Mouse (Mus musculus) stomach, postnatal 0 days (tissue): ENCODE results near the gene Pogz. TPM values are rescaled to one million over a fixed set of nuclear protein-coding genes. Genes with fewer than 3 reads are reported as not detected.

Experiments used
- ATAC-seq: fragments of 200-750 bp; cut with Nextera tagmentation; 2 replicates; pipeline ENCODE4 v1.8.0; 2017; ENCODE audit not compliant: low FRiP score, low TSS enrichment
- DNase-seq: peaks from one replicate; pipeline ENCODE4 v3.0.0-alpha.2; 2016; ENCODE audit warnings: low spot score
- H3K27ac ChIP-seq: fragments of 300-500 bp; sonication (generic); replicated peaks from 2 replicates; pipeline ENCODE4 v1.5.1; 2014; ENCODE audit warnings: mild to moderate bottlenecking, control low read depth
- H3K27me3 ChIP-seq: fragments of 300-500 bp; sonication (generic); 2 replicates; pipeline ENCODE4 v1.6.1; 2014; ENCODE audit warnings: low read length; ENCODE audit not compliant: control insufficient read depth, insufficient read depth
- H3K36me3 ChIP-seq: fragments of 300-500 bp; sonication (generic); 2 replicates; pipeline ENCODE4 v1.6.1; 2014; ENCODE audit warnings: low read length, mixed read lengths; ENCODE audit not compliant: control insufficient read depth, insufficient read depth
- H3K4me1 ChIP-seq: fragments of 300-500 bp; sonication (generic); replicated peaks from 2 replicates; pipeline ENCODE4 v1.6.1; 2014; ENCODE audit warnings: antibody characterized with exemption; ENCODE audit not compliant: control insufficient read depth, insufficient read depth
- H3K4me2 ChIP-seq: fragments of 300-500 bp; sonication (generic); replicated peaks from 2 replicates; pipeline ENCODE4 v1.6.1; 2014; ENCODE audit warnings: low read depth, mild to moderate bottlenecking, control low read depth, moderate library complexity
- H3K4me3 ChIP-seq: fragments of 300-500 bp; sonication (generic); 2 replicates; pipeline ENCODE4 v1.5.1; 2014; ENCODE audit warnings: low read depth, low read length, control low read depth
- H3K9ac ChIP-seq: fragments of 300-500 bp; sonication (generic); 2 replicates; pipeline ENCODE4 v1.6.1; 2014; ENCODE audit warnings: mild to moderate bottlenecking, low read length, control low read depth, mixed read lengths
- H3K9me3 ChIP-seq: fragments of 300-500 bp; sonication (generic); 2 replicates; pipeline ENCODE4 v1.6.1; 2016; ENCODE audit warnings: low read length; ENCODE audit not compliant: control insufficient read depth
- CTCF ChIP-seq: IDR thresholded peaks from 2 replicates; pipeline ENCODE4 v1.5.1; 2016; ENCODE audit warnings: antibody characterized with exemption, low read depth, mild to moderate bottlenecking, moderate library complexity
- EP300 ChIP-seq: optimal IDR thresholded peaks from 2 replicates; pipeline ENCODE3; 2016; ENCODE audit warnings: antibody characterized with exemption
- WGBS: fragments of 180-500 bp; shearing (Covaris S2); extraction: QIAGEN DNeasy Blood & Tissue Kit; methylation state at CpG from one replicate; pipeline ENCODE4 v1.1.7; 2014; 5-methylcytosine and 5-hydroxymethylcytosine counted together
- polyA plus RNA-seq: library from polyadenylated mRNA; unstranded; fragments of >200 nt; fragmentation: Nextera tagmentation; extraction: Ambion mirVana; gene quantifications from 2 replicates; pipeline ENCODE4 v1.2.1, GENCODE M21; 2015

Pogz gene
- polyA plus RNA-seq, 1 experiment from 2014 or later = 4.1 TPM

GRCm38 (mm10) chr3:94835396-94835795 is 2.0 kb upstream of the Pogz start:
- 35% methylated on average over 3 of the region's 3 CpGs for WGBS
- no peaks in the 10 kb centered on the region for H3K27me3 ChIP-seq
- TF ChIP-seq CTCF = no peak
- no peak for TF ChIP-seq EP300
- H3K4me2 ChIP-seq = no peak overlapping the region
- H3K9me3 ChIP-seq = no peaks in the 10 kb centered on the region
- DNase-seq (no peak), ATAC-seq (no peak)
- H3K4me3 ChIP-seq = no peak overlapping the region
- H3K4me1 ChIP-seq = no peaks in the 10 kb centered on the region
- H3K27ac ChIP-seq = no peak overlapping the region
- no peak overlapping the region for H3K9ac ChIP-seq
- H3K36me3 ChIP-seq = no peaks in the 10 kb centered on the region

DNA sequence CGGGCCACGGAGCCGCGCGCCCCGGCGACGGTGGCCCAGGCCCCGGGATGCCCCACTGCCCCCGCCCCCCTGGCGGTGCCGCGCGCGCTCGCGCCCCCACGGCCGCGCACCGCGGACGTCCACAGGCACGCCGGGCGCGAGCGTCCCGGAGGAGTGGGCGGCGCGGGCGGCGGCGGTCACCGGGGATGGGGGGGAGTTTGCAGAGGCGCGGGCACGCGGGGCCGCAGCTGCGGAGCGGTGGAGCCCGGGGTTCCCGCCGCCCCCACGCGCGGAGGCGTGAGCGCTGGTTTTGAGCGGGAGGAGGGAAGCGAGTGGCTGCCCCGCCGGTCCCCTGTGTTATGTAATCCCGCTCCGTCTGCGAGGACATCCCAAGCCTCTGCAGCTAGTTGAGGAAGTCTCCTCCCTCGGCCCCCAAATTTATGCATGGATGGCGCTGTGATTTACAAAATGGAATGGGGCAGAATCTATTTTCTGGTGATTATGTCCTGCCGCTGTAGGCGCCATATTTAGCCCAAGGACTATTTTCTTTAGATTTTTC is 661 bp downstream of the Pogz start:
- ATAC-seq = peak; percentile 83
- Histone ChIP-seq H3K9ac (peak overlapping the region; percentile 90), H3K27ac (peak overlapping the region; percentile 97), H3K4me3 (peak overlapping the region; percentile 75), H3K9me3 (no peaks in the 10 kb centered on the region), H3K4me2 (peak overlapping the region; percentile 52), H3K36me3 (no peaks in the 10 kb centered on the region), H3K4me1 (no peaks in the 10 kb centered on the region), H3K27me3 (no peaks in the 10 kb centered on the region)
- DNase-seq = peak; percentile 80
- TF ChIP-seq EP300 (no peak), CTCF (0 out of 2 replicates have a peak, but pooled peaks have one; percentile 12)
- WGBS = under 1% methylated on average over 46 of the region's 62 CpGs

GRCm38 (mm10) chr3:94838631-94839030 is 1.3 kb downstream of the Pogz start:
- peak overlapping the region; percentile 97 for H3K27ac ChIP-seq
- TF ChIP-seq EP300 (no peak), CTCF (no peak)
- 5% methylated on average over 9 of the region's 9 CpGs for WGBS
- no peak for ATAC-seq
- no peak for DNase-seq
- H3K36me3 ChIP-seq = no peaks in the 10 kb centered on the region
- no peaks in the 10 kb centered on the region for H3K27me3 ChIP-seq
- H3K4me3 ChIP-seq = peak overlapping the region; percentile 75
- peak overlapping the region; percentile 52 for H3K4me2 ChIP-seq
- H3K9ac ChIP-seq = peak overlapping the region; percentile 90
- H3K9me3 ChIP-seq = no peaks in the 10 kb centered on the region
- no peaks in the 10 kb centered on the region for H3K4me1 ChIP-seq

GRCm38 (mm10) chr3:94839101-94839500 is 1.7 kb downstream of the Pogz start:
- no peaks in the 10 kb centered on the region for H3K27me3 ChIP-seq
- no peak for TF ChIP-seq EP300
- TF ChIP-seq CTCF = no peak

DNA sequence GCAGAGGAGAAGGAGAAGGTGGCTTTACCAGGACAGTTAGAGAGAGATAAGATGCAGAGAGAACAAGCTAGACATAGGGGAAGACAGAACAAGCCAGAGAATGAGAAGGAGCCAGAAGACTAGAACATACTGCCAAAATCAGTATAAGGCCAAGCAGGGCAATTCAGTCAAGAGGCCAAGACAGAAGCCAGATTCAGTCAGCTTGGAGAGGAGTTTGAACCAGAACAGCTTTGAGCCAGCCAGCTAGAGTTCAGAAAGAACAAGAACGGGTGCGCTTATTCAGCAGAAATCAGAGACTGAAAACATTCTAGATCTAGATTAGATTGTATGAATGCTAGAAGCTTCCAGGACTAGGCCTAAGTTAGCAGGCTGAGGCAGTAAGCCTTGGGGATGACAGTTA is 10.0 kb downstream of the Pogz start:
- no peaks in the 10 kb centered on the region for H3K36me3 ChIP-seq
- no peak overlapping the region for H3K4me3 ChIP-seq
- TF ChIP-seq CTCF (no peak), EP300 (no peak)
- no peak for ATAC-seq
- H3K27ac ChIP-seq = no peak overlapping the region
- DNase-seq = no peak
- H3K9me3 ChIP-seq = no peaks in the 10 kb centered on the region
- no peak overlapping the region for H3K4me2 ChIP-seq
- 64% methylated on average over 2 of the region's 2 CpGs for WGBS
- H3K4me1 ChIP-seq = no peaks in the 10 kb centered on the region
- H3K27me3 ChIP-seq = no peaks in the 10 kb centered on the region
- H3K9ac ChIP-seq = no peak overlapping the region

More at GRCm38 (mm10) chr3:94839101-94839500, 1.7 kb downstream of the Pogz start:
- Histone ChIP-seq H3K27ac (no peak overlapping the region), H3K4me1 (no peaks in the 10 kb centered on the region), H3K36me3 (no peaks in the 10 kb centered on the region), H3K9ac (no peak overlapping the region), H3K9me3 (no peaks in the 10 kb centered on the region), H3K4me2 (peak overlapping the region; percentile 52), H3K4me3 (peak overlapping the region; percentile 75)
- ATAC-seq = no peak
- DNase-seq = no peak
- WGBS = 52% methylated on average over 5 of the region's 5 CpGs

DNA sequence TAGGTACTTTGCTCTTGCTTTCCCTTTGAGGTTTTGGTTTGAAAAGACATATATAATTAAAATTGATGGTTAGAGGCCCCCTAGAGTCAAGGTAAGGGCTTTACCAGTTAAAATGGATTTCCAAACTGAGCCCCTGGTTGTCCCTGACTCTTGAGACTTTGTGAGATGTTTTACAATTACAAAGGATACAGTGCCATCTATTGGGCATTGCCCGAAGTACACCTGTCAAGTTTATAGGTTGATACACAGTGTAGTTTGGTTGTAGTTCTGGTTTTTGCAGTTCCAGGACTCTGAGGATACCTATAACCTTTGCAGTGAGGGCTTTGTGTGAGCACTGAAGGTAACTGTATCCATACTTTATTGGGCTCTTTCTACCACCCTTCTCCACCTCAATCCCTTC is 12.0 kb downstream of the Pogz start:
- no peaks in the 10 kb centered on the region for H3K27me3 ChIP-seq
- TF ChIP-seq CTCF (peak; percentile 82), EP300 (no peak)
- H3K4me2 ChIP-seq = no peak overlapping the region
- H3K36me3 ChIP-seq = no peaks in the 10 kb centered on the region
- peak; percentile 70 for DNase-seq
- H3K4me1 ChIP-seq = no peaks in the 10 kb centered on the region
- no peak overlapping the region for H3K9ac ChIP-seq
- no peak overlapping the region for H3K27ac ChIP-seq
- 3% methylated on average over 1 of the region's 1 CpGs for WGBS
- H3K4me3 ChIP-seq = no peak overlapping the region
- peak; percentile 64 for ATAC-seq
- H3K9me3 ChIP-seq = no peaks in the 10 kb centered on the region
